Mouse (Mus musculus): ENCODE data around the gene Ddo. TPM values are rescaled to one million over a fixed set of nuclear protein-coding genes. Genes with fewer than 3 reads are reported as not detected.

Gene Ddo
- polyA plus RNA-seq, 1 experiment from 2014 or later, result 22.9 TPM

DNA sequence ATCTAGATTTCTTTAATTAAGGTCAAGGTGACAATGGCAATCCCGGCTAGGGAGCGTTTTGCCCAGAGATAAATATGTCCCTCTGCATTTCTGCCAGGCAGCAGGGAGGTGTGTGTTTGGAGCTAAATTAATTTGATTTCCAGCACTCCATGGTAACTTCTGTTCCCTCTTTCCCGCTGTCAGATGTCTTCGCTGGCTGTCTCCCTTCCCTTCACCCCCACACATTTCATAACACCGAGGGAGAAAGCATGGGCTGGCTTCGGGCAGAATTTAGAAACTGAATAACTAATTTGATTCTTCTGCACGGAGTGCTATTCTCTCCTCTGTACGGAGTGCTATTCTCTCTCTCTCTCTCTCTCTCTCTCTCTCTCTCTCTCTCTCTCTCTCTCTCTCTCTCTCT lies 52.7 kb downstream of the Ddo start:
- WGBS, result 18% methylated on average over 8 of the region's 8 CpGs
- Histone ChIP-seq H3K9ac (ENCODE audit: low read length) (peak overlapping the region; percentile 90), H3K9me3 (ENCODE audit: control insufficient read depth, low read length) (no peaks in the 10 kb centered on the region), H3K27ac (replicated peaks in 1 of 2; ENCODE audit: control insufficient read depth in 1 of 2, insufficient read depth in 1 of 2, low read depth in 2 of 2, low read length in 2 of 2) (peak overlapping the region in 1 of 2 experiments; percentile 75; a peak in 2 of 4 replicates), H3K27me3 (ENCODE audit: control insufficient read depth, insufficient read depth, low read length) (no peaks in the 10 kb centered on the region), H3K36me3 (ENCODE audit: control insufficient read depth, insufficient read depth, low read length) (no peaks in the 10 kb centered on the region), H3K4me1 (ENCODE audit: control insufficient read depth in 2 of 2, insufficient read depth in 2 of 2, low read length in 2 of 2) (peaks cover 5 to 13% of the 10 kb centered on the region in 2 experiments; a peak in 3 of 4 replicates), H3K4me3 (ENCODE audit: control insufficient read depth in 1 of 2, insufficient read depth in 1 of 2, low read depth in 1 of 2, low read length in 2 of 2) (peak overlapping the region; percentile 29 to 67), H3K4me2 (ENCODE audit: low read length) (peak overlapping the region; percentile 97)
- ATAC-seq (ENCODE audit: insufficient number of reproducible peaks, insufficient read depth, low FRiP score, low read depth), result no peak

DNA sequence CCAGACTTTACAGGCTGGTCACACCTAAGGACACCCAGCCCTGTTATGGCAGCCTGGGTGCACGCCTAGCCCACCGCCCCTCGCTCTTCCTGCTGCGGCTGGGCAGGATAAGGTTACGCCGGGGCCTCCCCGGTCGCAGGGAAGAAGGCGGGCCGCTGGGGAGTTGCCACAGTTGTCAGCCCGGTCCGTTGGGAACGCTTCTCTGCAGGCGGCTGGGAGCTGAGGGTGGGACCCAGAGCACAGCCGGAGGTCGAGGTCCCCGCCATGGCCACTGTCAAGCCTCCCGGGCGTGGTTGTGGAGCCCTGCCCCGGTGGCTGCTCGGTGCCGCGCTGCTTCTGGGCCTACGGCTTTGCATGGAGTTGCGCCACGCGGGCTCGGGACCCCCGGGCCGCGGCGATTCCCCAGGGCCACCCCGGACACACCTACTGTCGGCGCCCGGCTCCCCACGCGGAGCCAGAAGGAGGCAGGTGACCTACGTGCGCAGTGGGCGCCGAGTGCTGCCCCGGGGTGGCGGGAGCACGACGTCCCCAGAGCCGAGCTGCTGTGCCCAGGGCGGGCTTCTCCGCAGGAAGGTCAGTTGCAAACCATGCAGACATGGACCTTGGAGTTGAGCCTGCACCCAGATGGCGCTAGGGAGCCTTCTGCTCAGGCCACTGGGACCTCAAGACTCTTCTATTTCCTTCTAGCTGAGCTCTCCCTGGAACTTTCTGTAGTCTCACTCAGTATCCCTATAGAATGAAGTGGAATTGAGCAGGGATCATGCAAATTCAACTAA lies 53.5 kb downstream of the Ddo start, which contains the start of gene Mettl24:
Gene Mettl24 (plus strand): TSS at position 191 of the 776 bp plus-strand sequence.
- ATAC-seq (ENCODE audit: insufficient number of reproducible peaks, insufficient read depth, low FRiP score, low read depth), result peak; percentile 92
- peaks cover 5 to 13% of the 10 kb centered on the region in 2 experiments; a peak in 3 of 4 replicates for H3K4me1 ChIP-seq (ENCODE audit: control insufficient read depth in 2 of 2, insufficient read depth in 2 of 2, low read length in 2 of 2)
- under 1% methylated on average over 49 of the region's 50 CpGs for WGBS
- H3K27ac ChIP-seq (replicated peaks in 1 of 2; ENCODE audit: control insufficient read depth in 1 of 2, insufficient read depth in 1 of 2, low read depth in 2 of 2, low read length in 2 of 2), result peak within 1 kb of the TSS; percentile 70 to 75
- no peaks in the 10 kb centered on the region for H3K36me3 ChIP-seq (ENCODE audit: control insufficient read depth, insufficient read depth, low read length)
- H3K9me3 ChIP-seq (ENCODE audit: control insufficient read depth, low read length), result no peaks in the 10 kb centered on the region
- peak within 1 kb of the TSS; percentile 97 for H3K4me2 ChIP-seq (ENCODE audit: low read length)
- H3K9ac ChIP-seq (ENCODE audit: low read length), result peak within 1 kb of the TSS; percentile 90
- no peaks in the 10 kb centered on the region for H3K27me3 ChIP-seq (ENCODE audit: control insufficient read depth, insufficient read depth, low read length)
- peak within 1 kb of the TSS; percentile 67 to 91 for H3K4me3 ChIP-seq (ENCODE audit: control insufficient read depth in 1 of 2, insufficient read depth in 1 of 2, low read depth in 1 of 2, low read length in 2 of 2)

DNA sequence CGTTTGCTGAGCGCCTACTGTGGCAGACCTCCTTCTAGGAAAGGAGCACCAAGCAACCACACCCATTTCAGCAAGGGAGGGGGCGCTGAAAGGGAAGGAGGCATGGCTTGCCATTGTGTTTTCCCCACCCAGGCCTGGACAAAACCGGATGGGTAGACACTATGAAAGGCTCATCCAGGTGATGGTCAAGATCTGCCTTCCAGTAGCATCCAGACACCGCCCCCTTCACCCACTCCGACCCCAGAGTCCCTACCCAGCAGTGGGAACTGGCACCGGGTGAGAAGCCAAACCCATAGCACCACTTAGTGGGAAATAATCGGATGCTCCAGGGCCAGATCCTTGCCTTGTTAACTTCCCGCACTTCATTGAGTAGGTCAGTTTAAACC lies 54.0 kb downstream of the Ddo start:
- ATAC-seq (ENCODE audit: insufficient number of reproducible peaks, insufficient read depth, low FRiP score, low read depth), result no peak
- Histone ChIP-seq H3K9ac (ENCODE audit: low read length) (peak overlapping the region; percentile 90; the same call in 1 of the 2 replicates), H3K27me3 (ENCODE audit: control insufficient read depth, insufficient read depth, low read length) (no peaks in the 10 kb centered on the region), H3K4me3 (ENCODE audit: control insufficient read depth in 1 of 2, insufficient read depth in 1 of 2, low read depth in 1 of 2, low read length in 2 of 2) (peak overlapping the region; percentile 67 to 91), H3K4me2 (ENCODE audit: low read length) (peak overlapping the region; percentile 97), H3K9me3 (ENCODE audit: control insufficient read depth, low read length) (no peaks in the 10 kb centered on the region), H3K36me3 (ENCODE audit: control insufficient read depth, insufficient read depth, low read length) (no peaks in the 10 kb centered on the region), H3K4me1 (ENCODE audit: control insufficient read depth in 2 of 2, insufficient read depth in 2 of 2, low read length in 2 of 2) (peaks cover 5 to 13% of the 10 kb centered on the region in 2 experiments; a peak in 3 of 4 replicates), H3K27ac (replicated peaks in 1 of 2; ENCODE audit: control insufficient read depth in 1 of 2, insufficient read depth in 1 of 2, low read depth in 2 of 2, low read length in 2 of 2) (no peak overlapping the region; a peak in 1 of 4 replicates)
- WGBS, result 52% methylated on average over 9 of the region's 9 CpGs

DNA sequence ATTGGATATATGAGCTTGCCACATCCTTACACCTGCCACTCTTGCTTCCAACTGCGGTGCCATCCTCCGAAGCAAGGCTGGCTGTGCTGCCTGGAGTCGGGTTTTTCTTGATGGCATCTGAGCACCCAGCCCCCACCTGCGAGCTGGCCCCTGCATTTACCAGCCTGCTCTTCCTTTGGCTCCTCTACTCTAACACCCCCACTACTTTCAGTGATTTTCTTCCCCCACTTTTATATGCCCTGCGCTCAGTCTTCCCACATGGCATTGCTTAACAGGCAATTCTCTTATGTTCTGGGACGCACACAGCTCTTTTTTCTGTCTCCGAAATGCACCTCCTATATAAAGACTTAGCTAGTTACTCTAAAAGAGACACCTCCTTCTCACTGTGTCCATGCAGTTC lies 54.5 kb downstream of the Ddo start:
- no peak overlapping the region for H3K4me3 ChIP-seq (ENCODE audit: control insufficient read depth in 1 of 2, insufficient read depth in 1 of 2, low read depth in 1 of 2, low read length in 2 of 2)
- H3K27me3 ChIP-seq (ENCODE audit: control insufficient read depth, insufficient read depth, low read length), result no peaks in the 10 kb centered on the region
- H3K4me1 ChIP-seq (ENCODE audit: control insufficient read depth in 2 of 2, insufficient read depth in 2 of 2, low read length in 2 of 2), result peaks cover 5 to 13% of the 10 kb centered on the region in 2 experiments; a peak in 3 of 4 replicates
- 91% methylated on average over 7 of the region's 7 CpGs for WGBS
- ATAC-seq (ENCODE audit: insufficient number of reproducible peaks, insufficient read depth, low FRiP score, low read depth), result no peak
- H3K27ac ChIP-seq (replicated peaks in 1 of 2; ENCODE audit: control insufficient read depth in 1 of 2, insufficient read depth in 1 of 2, low read depth in 2 of 2, low read length in 2 of 2), result no peak overlapping the region
- H3K36me3 ChIP-seq (ENCODE audit: control insufficient read depth, insufficient read depth, low read length), result no peaks in the 10 kb centered on the region
- no peak overlapping the region for H3K4me2 ChIP-seq (ENCODE audit: low read length)
- no peaks in the 10 kb centered on the region for H3K9me3 ChIP-seq (ENCODE audit: control insufficient read depth, low read length)
- no peak overlapping the region for H3K9ac ChIP-seq (ENCODE audit: low read length)

DNA sequence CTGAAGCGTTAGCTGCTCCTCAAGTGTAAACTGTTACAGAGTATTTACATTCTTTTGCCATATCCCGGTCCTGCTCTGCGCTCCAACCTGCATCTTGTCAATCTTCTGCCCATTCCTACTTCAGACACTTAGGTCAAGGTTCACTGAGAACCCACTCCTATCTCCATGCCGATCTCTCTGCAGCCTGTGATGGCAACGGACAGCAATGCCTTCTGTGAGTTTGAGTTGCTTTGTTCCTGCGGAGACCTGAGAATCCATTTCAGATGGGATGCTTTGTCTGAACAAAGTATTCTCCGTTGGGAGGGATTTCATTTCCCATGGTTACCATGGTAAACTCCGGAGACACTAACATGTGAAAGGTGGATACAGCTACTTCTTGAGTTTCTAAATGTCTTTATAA lies 55.8 kb downstream of the Ddo start:
- H3K4me1 ChIP-seq (ENCODE audit: control insufficient read depth in 2 of 2, insufficient read depth in 2 of 2, low read length in 2 of 2), result peaks cover 5 to 13% of the 10 kb centered on the region in 2 experiments; a peak in 3 of 4 replicates
- H3K27ac ChIP-seq (replicated peaks in 1 of 2; ENCODE audit: control insufficient read depth in 1 of 2, insufficient read depth in 1 of 2, low read depth in 2 of 2, low read length in 2 of 2), result no peak overlapping the region
- no peak for ATAC-seq (ENCODE audit: insufficient number of reproducible peaks, insufficient read depth, low FRiP score, low read depth)
- H3K4me2 ChIP-seq (ENCODE audit: low read length), result no peak overlapping the region
- no peak overlapping the region for H3K9ac ChIP-seq (ENCODE audit: low read length)
- WGBS, result 68% methylated on average over 8 of the region's 8 CpGs
- H3K9me3 ChIP-seq (ENCODE audit: control insufficient read depth, low read length), result no peaks in the 10 kb centered on the region
- no peak overlapping the region for H3K4me3 ChIP-seq (ENCODE audit: control insufficient read depth in 1 of 2, insufficient read depth in 1 of 2, low read depth in 1 of 2, low read length in 2 of 2)
- no peaks in the 10 kb centered on the region for H3K27me3 ChIP-seq (ENCODE audit: control insufficient read depth, insufficient read depth, low read length)
- H3K36me3 ChIP-seq (ENCODE audit: control insufficient read depth, insufficient read depth, low read length), result no peaks in the 10 kb centered on the region

DNA sequence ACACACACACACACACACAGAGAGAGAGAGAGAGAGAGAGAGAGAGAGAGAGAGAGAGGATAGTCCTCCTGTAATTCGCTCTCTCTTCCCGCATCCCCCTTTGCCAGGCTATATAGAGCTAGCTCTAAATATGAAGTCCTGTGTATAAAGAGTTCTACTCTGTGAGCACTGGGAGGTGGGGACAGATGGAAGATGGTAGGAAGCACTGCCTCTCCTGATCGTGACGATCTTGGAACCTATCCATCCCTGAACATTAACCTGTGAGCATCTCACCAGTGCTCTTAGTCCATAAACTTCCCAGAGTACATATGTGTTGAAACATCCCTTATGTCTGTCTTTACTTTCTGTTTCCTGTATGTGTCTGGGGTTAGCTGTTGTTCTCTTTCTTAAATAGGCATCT lies 57.2 kb downstream of the Ddo start:
- no peaks in the 10 kb centered on the region for H3K36me3 ChIP-seq (ENCODE audit: control insufficient read depth, insufficient read depth, low read length)
- no peak overlapping the region for H3K27ac ChIP-seq (replicated peaks in 1 of 2; ENCODE audit: control insufficient read depth in 1 of 2, insufficient read depth in 1 of 2, low read depth in 2 of 2, low read length in 2 of 2)
- H3K4me2 ChIP-seq (ENCODE audit: low read length), result no peak overlapping the region
- 86% methylated on average over 4 of the region's 4 CpGs for WGBS
- no peak overlapping the region for H3K4me3 ChIP-seq (ENCODE audit: control insufficient read depth in 1 of 2, insufficient read depth in 1 of 2, low read depth in 1 of 2, low read length in 2 of 2)
- no peaks in the 10 kb centered on the region for H3K27me3 ChIP-seq (ENCODE audit: control insufficient read depth, insufficient read depth, low read length)
- ATAC-seq (ENCODE audit: insufficient number of reproducible peaks, insufficient read depth, low FRiP score, low read depth), result no peak
- no peak overlapping the region for H3K9ac ChIP-seq (ENCODE audit: low read length)
- no peaks in the 10 kb centered on the region for H3K9me3 ChIP-seq (ENCODE audit: control insufficient read depth, low read length)
- H3K4me1 ChIP-seq (ENCODE audit: control insufficient read depth in 2 of 2, insufficient read depth in 2 of 2, low read length in 2 of 2), result peaks cover 5 to 13% of the 10 kb centered on the region in 2 experiments; a peak in 3 of 4 replicates

DNA sequence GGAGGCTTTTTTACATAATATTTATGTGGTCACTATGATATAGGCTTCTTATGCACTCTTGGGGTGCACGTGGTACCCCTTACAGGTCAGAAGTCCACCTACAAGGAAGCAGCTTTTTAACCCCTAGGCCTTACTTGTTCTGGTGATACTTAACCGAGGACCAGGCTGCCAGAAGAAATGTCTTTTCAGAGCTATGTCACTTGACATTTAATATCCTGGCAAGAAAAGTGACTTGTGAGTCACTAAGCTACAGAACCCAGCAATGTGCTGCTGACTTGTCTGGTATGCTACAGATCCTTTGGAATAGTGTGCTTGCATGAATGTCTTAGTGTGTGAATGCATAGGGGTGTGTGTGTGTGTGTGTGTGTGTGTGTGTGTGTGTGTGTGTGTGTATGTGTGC lies 57.6 kb downstream of the Ddo start:
- Histone ChIP-seq H3K36me3 (ENCODE audit: control insufficient read depth, insufficient read depth, low read length) (no peaks in the 10 kb centered on the region), H3K27me3 (ENCODE audit: control insufficient read depth, insufficient read depth, low read length) (no peaks in the 10 kb centered on the region), H3K4me1 (ENCODE audit: control insufficient read depth in 2 of 2, insufficient read depth in 2 of 2, low read length in 2 of 2) (peaks cover 4 to 9% of the 10 kb centered on the region in 2 experiments; a peak in 3 of 4 replicates), H3K27ac (replicated peaks in 1 of 2; ENCODE audit: control insufficient read depth in 1 of 2, insufficient read depth in 1 of 2, low read depth in 2 of 2, low read length in 2 of 2) (no peak overlapping the region), H3K4me3 (ENCODE audit: control insufficient read depth in 1 of 2, insufficient read depth in 1 of 2, low read depth in 1 of 2, low read length in 2 of 2) (no peak overlapping the region), H3K4me2 (ENCODE audit: low read length) (no peak overlapping the region), H3K9me3 (ENCODE audit: control insufficient read depth, low read length) (no peaks in the 10 kb centered on the region), H3K9ac (ENCODE audit: low read length) (no peak overlapping the region)
- 75% methylated on average over 2 of the region's 2 CpGs for WGBS
- ATAC-seq (ENCODE audit: insufficient number of reproducible peaks, insufficient read depth, low FRiP score, low read depth), result no peak
